Mouse (Mus musculus): ENCODE measurements around the gene Elane. TPM values are rescaled to one million over a fixed set of nuclear protein-coding genes. Genes with fewer than 3 reads are reported as not detected.
A peak's percentile ranks its signal among the peaks of the same experiment; 100 is the strongest.

Elane gene
- polyA plus RNA-seq, 1 experiment = 3.7 TPM

DNA sequence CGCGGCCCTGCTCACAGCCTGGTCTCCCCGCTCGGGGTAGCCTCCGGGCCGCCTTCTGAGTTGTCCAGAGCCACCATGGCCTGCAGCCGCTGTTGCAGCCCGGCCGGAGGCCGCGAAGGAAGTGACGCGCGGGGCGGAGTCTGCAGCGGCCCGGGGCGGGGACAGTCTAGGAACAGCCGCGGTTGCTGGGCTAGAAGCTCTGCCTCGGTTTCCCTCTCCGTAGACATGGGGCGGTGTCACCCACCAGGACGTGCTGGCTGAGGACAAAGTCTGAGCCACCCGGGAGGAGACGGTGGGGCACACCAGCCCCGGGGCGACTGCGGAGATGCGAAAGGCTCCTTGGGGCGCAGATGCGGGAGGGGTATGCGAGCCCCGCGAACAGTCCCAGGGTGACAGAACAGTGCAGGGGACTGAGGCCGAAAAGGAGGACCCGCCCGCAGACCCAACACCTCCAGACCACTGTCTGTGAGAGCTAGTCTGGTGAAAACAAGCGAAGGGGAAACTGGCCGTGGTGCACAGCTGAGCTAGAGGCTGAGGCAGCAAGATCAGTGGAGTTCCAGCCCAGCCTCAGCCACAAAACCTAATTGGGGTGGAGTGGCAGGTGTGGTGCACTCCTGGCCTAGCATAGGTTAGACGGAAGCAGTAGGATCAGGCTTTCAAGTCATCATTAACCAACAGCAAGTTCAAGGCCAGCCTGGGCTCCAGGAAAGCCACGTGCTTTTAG lies 30.9 kb downstream of the Elane start, which contains the start of gene Kiss1r:
Gene Kiss1r, plus strand, starts transcription at position 164 of the 724 bp plus-strand sequence.
- peak; percentile 90 for DNase-seq
- TF ChIP-seq CTCF (IDR thresholded peaks at IDR 0.05; ENCODE audit: borderline replicate concordance, control insufficient read depth, extremely low read depth, insufficient read depth, low read length, poor library complexity) (0 out of 2 replicates have a peak, but pooled peaks have one; percentile 15), POLR2A (IDR thresholded peaks at IDR 0.05; ENCODE audit: control insufficient read depth, extremely low read depth, insufficient read depth, low read length, poor library complexity) (peak; percentile 82)
- Histone ChIP-seq H3K27me3 (ENCODE audit: control insufficient read depth, insufficient read depth, low read length) (no peaks in the 10 kb centered on the region; the same call in 1 of the 2 replicates), H3K36me3 (ENCODE audit: control insufficient read depth, insufficient read depth, low read length) (no peaks in the 10 kb centered on the region), H3K4me1 (replicated peaks; ENCODE audit: control insufficient read depth, insufficient read depth, low read length) (peaks cover 36% of the 10 kb centered on the region), H3K4me3 (ENCODE audit: control insufficient read depth, insufficient read depth, low read length) (peak within 1 kb of the TSS; percentile 97), H3K27ac (ENCODE audit: control insufficient read depth, insufficient read depth, low read length) (peak within 1 kb of the TSS; percentile 30; the same call in 1 of the 2 replicates)
- 2% methylated on average over 42 of the region's 42 CpGs for WGBS

DNA sequence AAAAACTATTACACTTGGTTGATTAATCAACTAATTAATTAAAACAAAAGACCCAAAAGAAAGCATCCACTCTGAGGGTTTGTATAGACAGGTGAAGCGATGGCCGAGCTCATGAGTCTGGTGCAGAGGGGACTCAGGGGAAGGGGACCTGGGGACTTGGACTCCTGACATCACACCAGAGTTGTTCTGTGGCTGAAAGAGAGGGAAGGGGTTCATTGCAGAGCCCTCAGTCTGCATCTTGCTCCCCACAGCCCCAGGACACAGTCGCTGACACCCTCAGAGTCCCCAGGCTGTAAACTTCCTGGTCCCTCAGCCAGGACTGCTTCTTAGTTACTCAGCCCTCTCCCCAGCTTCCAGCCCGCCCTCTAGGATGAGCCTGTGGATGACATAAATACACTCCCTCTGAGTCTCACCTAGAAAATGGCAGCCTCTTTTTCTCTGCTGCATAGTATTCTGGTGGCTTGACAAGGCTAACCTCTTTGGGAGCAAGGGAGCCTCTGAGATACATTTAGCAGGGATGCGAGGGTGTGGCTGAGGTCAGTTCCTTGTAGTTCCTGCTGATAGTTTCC lies 31.6 kb downstream of the Elane start:
- Histone ChIP-seq H3K27ac (ENCODE audit: control insufficient read depth, insufficient read depth, low read length) (no peak overlapping the region), H3K4me1 (replicated peaks; ENCODE audit: control insufficient read depth, insufficient read depth, low read length) (peaks cover 36% of the 10 kb centered on the region), H3K36me3 (ENCODE audit: control insufficient read depth, insufficient read depth, low read length) (no peaks in the 10 kb centered on the region), H3K4me3 (ENCODE audit: control insufficient read depth, insufficient read depth, low read length) (no peak overlapping the region), H3K27me3 (ENCODE audit: control insufficient read depth, insufficient read depth, low read length) (no peaks in the 10 kb centered on the region; the same call in 1 of the 2 replicates)
- 87% methylated on average over 5 of the region's 5 CpGs for WGBS
- no peak for DNase-seq
- TF ChIP-seq POLR2A (IDR thresholded peaks at IDR 0.05; ENCODE audit: control insufficient read depth, extremely low read depth, insufficient read depth, low read length, poor library complexity) (no peak), CTCF (IDR thresholded peaks at IDR 0.05; ENCODE audit: borderline replicate concordance, control insufficient read depth, extremely low read depth, insufficient read depth, low read length, poor library complexity) (no peak)

DNA sequence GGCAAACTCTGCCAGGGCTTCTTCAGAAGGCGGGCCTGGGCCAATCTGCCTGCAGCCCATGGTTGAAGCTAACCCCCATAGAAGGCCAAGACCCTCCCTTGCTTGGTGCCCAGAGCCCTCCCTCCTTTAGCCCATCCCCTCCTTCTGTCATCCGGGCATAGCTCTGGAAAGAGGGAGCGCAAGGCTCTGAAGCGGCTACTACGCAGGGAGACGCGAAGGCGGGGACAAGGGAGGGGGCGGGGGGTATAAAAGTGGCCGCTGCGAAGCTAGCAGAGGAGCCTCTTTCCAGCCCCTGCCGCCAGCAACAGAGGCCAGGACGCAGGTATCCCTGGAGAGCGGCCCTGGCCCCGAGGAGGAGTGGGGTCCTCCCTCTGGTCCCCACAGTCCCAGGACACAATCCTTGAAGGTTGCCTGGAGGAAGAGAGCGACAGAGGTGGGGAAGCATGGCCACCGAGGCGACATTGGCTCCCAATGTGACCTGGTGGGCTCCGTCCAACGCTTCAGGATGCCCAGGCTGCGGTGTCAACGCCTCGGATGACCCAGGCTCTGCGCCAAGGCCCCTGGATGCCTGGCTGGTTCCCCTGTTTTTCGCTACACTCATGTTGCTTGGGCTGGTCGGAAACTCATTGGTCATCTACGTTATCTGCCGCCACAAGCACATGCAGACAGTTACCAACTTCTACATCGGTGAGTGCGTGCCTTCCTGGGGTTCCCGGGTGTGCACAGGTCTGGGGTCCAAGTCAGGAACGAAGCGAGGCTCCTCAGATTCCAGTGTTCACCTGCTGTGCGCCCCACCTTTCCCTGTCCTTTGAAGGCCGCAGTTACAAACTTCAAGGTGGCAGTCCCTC lies 32.4 kb downstream of the Elane start:
- Histone ChIP-seq H3K36me3 (ENCODE audit: control insufficient read depth, insufficient read depth, low read length) (no peaks in the 10 kb centered on the region), H3K4me3 (ENCODE audit: control insufficient read depth, insufficient read depth, low read length) (no peak overlapping the region), H3K4me1 (replicated peaks; ENCODE audit: control insufficient read depth, insufficient read depth, low read length) (peaks cover 39% of the 10 kb centered on the region), H3K27me3 (ENCODE audit: control insufficient read depth, insufficient read depth, low read length) (no peaks in the 10 kb centered on the region; the same call in 1 of the 2 replicates), H3K27ac (ENCODE audit: control insufficient read depth, insufficient read depth, low read length) (no peak overlapping the region)
- DNase-seq = no peak
- no peak for TF ChIP-seq POLR2A (IDR thresholded peaks at IDR 0.05; ENCODE audit: control insufficient read depth, extremely low read depth, insufficient read depth, low read length, poor library complexity)
- no peak for TF ChIP-seq CTCF (IDR thresholded peaks at IDR 0.05; ENCODE audit: borderline replicate concordance, control insufficient read depth, extremely low read depth, insufficient read depth, low read length, poor library complexity)
- 74% methylated on average over 35 of the region's 35 CpGs for WGBS

DNA sequence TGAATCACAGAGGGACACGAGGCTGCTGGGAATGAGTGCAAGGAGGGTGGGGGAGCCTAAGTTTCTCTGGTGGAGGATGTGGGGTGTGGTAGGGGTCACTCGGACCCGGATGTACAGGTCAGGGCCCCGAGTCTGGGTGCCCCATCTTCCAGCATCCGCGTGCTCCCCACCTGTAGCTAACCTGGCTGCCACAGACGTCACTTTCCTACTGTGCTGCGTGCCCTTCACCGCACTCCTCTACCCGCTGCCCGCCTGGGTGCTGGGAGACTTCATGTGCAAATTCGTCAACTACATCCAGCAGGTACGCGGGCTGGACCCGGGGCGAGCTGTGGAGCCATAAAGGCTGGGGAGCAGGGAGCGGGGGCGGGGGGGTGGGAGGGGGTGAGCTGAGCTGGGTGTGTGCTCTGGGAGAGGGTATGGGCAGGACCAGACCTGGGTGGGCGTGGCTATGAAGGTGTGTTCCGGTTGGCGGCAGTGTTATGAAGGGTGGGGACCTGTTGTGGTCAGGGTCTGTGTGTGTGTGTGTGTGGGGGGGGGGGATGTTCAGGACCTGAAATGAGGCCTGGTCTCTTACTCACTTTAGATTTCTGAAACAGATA lies 33.3 kb downstream of the Elane start:
- Histone ChIP-seq H3K36me3 (ENCODE audit: control insufficient read depth, insufficient read depth, low read length) (no peaks in the 10 kb centered on the region), H3K4me1 (replicated peaks; ENCODE audit: control insufficient read depth, insufficient read depth, low read length) (peaks cover 38% of the 10 kb centered on the region), H3K4me3 (ENCODE audit: control insufficient read depth, insufficient read depth, low read length) (no peak overlapping the region), H3K27me3 (ENCODE audit: control insufficient read depth, insufficient read depth, low read length) (no peaks in the 10 kb centered on the region; the same call in 1 of the 2 replicates), H3K27ac (ENCODE audit: control insufficient read depth, insufficient read depth, low read length) (no peak overlapping the region)
- WGBS = 42% methylated on average over 21 of the region's 21 CpGs
- no peak for DNase-seq
- TF ChIP-seq POLR2A (IDR thresholded peaks at IDR 0.05; ENCODE audit: control insufficient read depth, extremely low read depth, insufficient read depth, low read length, poor library complexity) (no peak), CTCF (IDR thresholded peaks at IDR 0.05; ENCODE audit: borderline replicate concordance, control insufficient read depth, extremely low read depth, insufficient read depth, low read length, poor library complexity) (no peak)

DNA sequence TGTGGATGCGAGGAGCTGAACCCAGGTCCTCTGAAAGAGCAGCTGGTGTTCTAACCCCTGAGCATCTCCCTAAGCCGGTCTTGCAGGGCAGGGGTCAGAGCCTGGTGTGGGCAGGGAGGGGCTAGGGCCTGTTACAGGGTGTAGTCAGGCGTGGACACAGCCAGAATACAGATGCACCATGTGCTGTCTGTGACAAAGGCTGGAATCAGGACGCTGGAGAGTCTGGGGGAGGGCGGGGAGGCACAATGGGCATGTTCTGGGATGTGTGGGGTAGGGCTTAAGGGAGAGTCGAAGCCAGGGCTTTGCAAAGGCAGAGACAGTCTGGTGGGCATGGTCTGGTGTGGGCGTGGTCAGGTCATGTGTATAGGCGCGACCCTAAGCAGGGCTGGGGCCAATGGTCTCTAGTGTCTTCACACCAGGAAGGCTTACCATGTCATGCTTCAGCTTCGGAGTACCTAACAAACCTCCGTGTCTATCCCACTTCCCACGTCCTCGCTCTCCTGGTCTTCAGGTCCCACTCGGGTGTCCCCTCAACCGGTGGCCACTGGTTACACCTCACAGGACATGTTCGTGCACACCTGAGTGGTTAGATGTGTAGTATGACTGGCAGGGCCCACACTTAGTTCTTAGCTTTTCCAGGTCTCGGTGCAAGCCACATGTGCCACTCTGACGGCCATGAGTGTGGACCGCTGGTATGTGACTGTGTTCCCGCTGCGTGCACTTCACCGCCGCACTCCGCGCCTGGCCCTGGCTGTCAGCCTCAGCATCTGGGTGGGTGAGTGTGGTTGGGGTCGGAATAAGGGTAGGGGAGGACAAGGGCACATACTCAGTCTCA lies 34.2 kb downstream of the Elane start:
- Histone ChIP-seq H3K36me3 (ENCODE audit: control insufficient read depth, insufficient read depth, low read length) (no peaks in the 10 kb centered on the region), H3K4me3 (ENCODE audit: control insufficient read depth, insufficient read depth, low read length) (no peak overlapping the region), H3K27me3 (ENCODE audit: control insufficient read depth, insufficient read depth, low read length) (no peaks in the 10 kb centered on the region; the same call in 1 of the 2 replicates), H3K27ac (ENCODE audit: control insufficient read depth, insufficient read depth, low read length) (no peak overlapping the region), H3K4me1 (replicated peaks; ENCODE audit: control insufficient read depth, insufficient read depth, low read length) (peaks cover 28% of the 10 kb centered on the region)
- 58% methylated on average over 26 of the region's 26 CpGs for WGBS
- DNase-seq = no peak
- TF ChIP-seq CTCF (IDR thresholded peaks at IDR 0.05; ENCODE audit: borderline replicate concordance, control insufficient read depth, extremely low read depth, insufficient read depth, low read length, poor library complexity) (no peak), POLR2A (IDR thresholded peaks at IDR 0.05; ENCODE audit: control insufficient read depth, extremely low read depth, insufficient read depth, low read length, poor library complexity) (no peak)
